Mouse (Mus musculus) heart, adult 2 months (tissue): ENCODE results near the gene Stk4. TPM values are rescaled to one million over a fixed set of nuclear protein-coding genes. Genes with fewer than 3 reads are reported as not detected.

ENCODE experiments used
- DNase-seq, 2 experiments: peaks; one replicate each; pipeline ENCODE4 v3.0.0; 2021
- H3K27ac ChIP-seq: fragments of 200-600 bp; 2 replicates; pipeline ENCODE4 v1.8.1; 2022
- H3K27me3 ChIP-seq: fragments of 200-500 bp; 2 replicates; pipeline ENCODE4 v1.6.1; 2012; ENCODE audit warnings: mild to moderate bottlenecking, low read length, inconsistent platforms, mixed read lengths; ENCODE audit not compliant: control insufficient read depth, insufficient read depth
- H3K36me3 ChIP-seq: fragments of 200-500 bp; 2 replicates; pipeline ENCODE4 v1.6.1; 2012; ENCODE audit warnings: low read length, inconsistent platforms; ENCODE audit not compliant: control insufficient read depth, insufficient read depth
- H3K4me1 ChIP-seq: fragments of 200-500 bp; 2 replicates; pipeline ENCODE4 v1.6.1; 2011; ENCODE audit warnings: low read length; ENCODE audit not compliant: control insufficient read depth, insufficient read depth
- H3K4me3 ChIP-seq: fragments of 200-600 bp; 2 replicates; pipeline ENCODE4 v1.8.1; 2022
- H3K79me2 ChIP-seq: fragments of 200-500 bp; replicated peaks from 2 replicates; pipeline ENCODE4 v1.6.1; 2012; ENCODE audit warnings: mild to moderate bottlenecking, inconsistent platforms, low read length, moderate library complexity, mixed read lengths; ENCODE audit not compliant: control insufficient read depth, insufficient read depth
- H3K9ac ChIP-seq: fragments of 200-500 bp; 2 replicates; pipeline ENCODE4 v1.6.1; 2012; ENCODE audit warnings: low read depth, mild to moderate bottlenecking, control low read depth, inconsistent platforms, low read length, mixed read lengths
- CTCF ChIP-seq: fragments of 200-600 bp; IDR thresholded peaks from 2 replicates; pipeline ENCODE4 v1.8.1; 2022; ENCODE audit warnings: antibody characterized with exemption, mild to moderate bottlenecking, moderate library complexity
- EP300 ChIP-seq: fragments of 200-500 bp; IDR thresholded peaks from 2 replicates; pipeline ENCODE4 v1.6.1; 2011; ENCODE audit warnings: low read depth, low read length, control low read depth; ENCODE audit not compliant: insufficient read depth
- POLR2A ChIP-seq: fragments of 200-500 bp; IDR thresholded peaks from 2 replicates; pipeline ENCODE4 v1.6.1; 2011; ENCODE audit warnings: mild to moderate bottlenecking, low read depth, low read length, control low read depth; ENCODE audit not compliant: insufficient read depth
- WGBS: fragments of 180-500 bp; shearing (Covaris S2); methylation state at CpG from one replicate; pipeline ENCODE4 v1.1.7; 2018; 5-methylcytosine and 5-hydroxymethylcytosine counted together
- intact Hi-C: fragments of 180-260 bp; cut with DNase I; formaldehyde crosslinking; loops from one replicate; pipeline ENCODE4 v1.15.1; 2025
- polyA plus RNA-seq: library from polyadenylated mRNA; depleted of rRNA; stranded (reverse); fragments of >200 nt; gene quantifications from 2 replicates; pipeline ENCODE4 v1.2.3, GENCODE M21; 2012
- total RNA-seq, 2 experiments: library from RNA; stranded (reverse); gene quantifications; 2 replicates each; pipeline ENCODE4 v1.2.3; 2021

The Stk4 gene
- total and polyA plus RNA-seq, 3 experiments, result 6.4 to 14.7 (median 14.3) TPM

- Histone ChIP-seq H3K36me3 (no peaks in the 10 kb centered on the region), H3K27me3 (no peaks in the 10 kb centered on the region), H3K27ac (no peak overlapping the region), H3K9ac (no peak overlapping the region), H3K79me2 (no peaks in the 10 kb centered on the region), H3K4me3 (no peak overlapping the region), H3K4me1 (no peaks in the 10 kb centered on the region)
- WGBS, result 85% methylated on average over 11 of the region's 11 CpGs
- DNase-seq, result no peak
- TF ChIP-seq POLR2A (no peak), CTCF (no peak), EP300 (no peak)
- intact Hi-C loops, result no loop called here
Measured at GRCm38 (mm10) chr2:164161515-164162055, 91.5 kb downstream of the Stk4 start.

GRCm38 (mm10) chr2:164164941-164165340, 94.8 kb downstream of the Stk4 start:
- Histone ChIP-seq H3K27me3 (peaks cover 14% of the 10 kb centered on the region), H3K79me2 (no peaks in the 10 kb centered on the region), H3K4me1 (no peaks in the 10 kb centered on the region), H3K36me3 (no peaks in the 10 kb centered on the region), H3K27ac (no peak overlapping the region), H3K4me3 (no peak overlapping the region), H3K9ac (no peak overlapping the region)
- no peak for DNase-seq
- 86% methylated on average over 5 of the region's 5 CpGs for WGBS
- no peak for TF ChIP-seq CTCF
- TF ChIP-seq POLR2A, result no peak
- no peak for TF ChIP-seq EP300
- intact Hi-C loops, result no loop called here

- 14% methylated on average over 90 of the region's 90 CpGs for WGBS
- Histone ChIP-seq H3K79me2 (no peaks in the 10 kb centered on the region), H3K4me3 (no peak overlapping the region), H3K27me3 (peaks cover 16% of the 10 kb centered on the region), H3K4me1 (no peaks in the 10 kb centered on the region), H3K36me3 (no peaks in the 10 kb centered on the region), H3K27ac (no peak overlapping the region), H3K9ac (no peak overlapping the region)
- intact Hi-C loops, result no loop called here
- no peak for DNase-seq
- TF ChIP-seq CTCF (no peak), POLR2A (no peak), EP300 (no peak)
Measured at GRCm38 (mm10) chr2:164167752-164168570, 97.8 kb downstream of the Stk4 start.

GRCm38 (mm10) chr2:164168571-164168946, 98.4 kb downstream of the Stk4 start:
- Histone ChIP-seq H3K4me3 (no peak overlapping the region), H3K36me3 (no peaks in the 10 kb centered on the region), H3K4me1 (no peaks in the 10 kb centered on the region), H3K27ac (no peak overlapping the region), H3K27me3 (peaks cover 16% of the 10 kb centered on the region), H3K79me2 (no peaks in the 10 kb centered on the region), H3K9ac (no peak overlapping the region)
- DNase-seq, result no peak
- TF ChIP-seq EP300 (no peak), CTCF (no peak), POLR2A (no peak)
- WGBS, result 11% methylated on average over 42 of the region's 42 CpGs
- intact Hi-C loops, result no loop called here

GRCm38 (mm10) chr2:164170326-164170725, 100.2 kb downstream of the Stk4 start:
- no peak for DNase-seq
- WGBS, result 16% methylated on average over 11 of the region's 11 CpGs
- Histone ChIP-seq H3K9ac (no peak overlapping the region), H3K4me1 (no peaks in the 10 kb centered on the region), H3K4me3 (no peak overlapping the region), H3K27ac (no peak overlapping the region), H3K27me3 (peaks cover 16% of the 10 kb centered on the region), H3K36me3 (no peaks in the 10 kb centered on the region), H3K79me2 (no peaks in the 10 kb centered on the region)
- intact Hi-C loops, result loop anchor here (5.0 kb wide), 1 partner anchor 33 kb away; no protein-coding TSS in a partner anchor
- TF ChIP-seq CTCF, result no peak
- TF ChIP-seq EP300, result no peak
- no peak for TF ChIP-seq POLR2A

GRCm38 (mm10) chr2:164170902-164171301, 100.8 kb downstream of the Stk4 start, which contains the start of gene Kcns1:
Gene Kcns1, minus strand, starts transcription at chr2:164171113.
- intact Hi-C loops, result loop anchor here (5.0 kb wide), 1 partner anchor 34 kb away; no protein-coding TSS in a partner anchor
- H3K9ac ChIP-seq, result no peak within 1 kb of the TSS
- no peaks in the 10 kb centered on the region for H3K4me1 ChIP-seq
- no peak within 1 kb of the TSS for H3K4me3 ChIP-seq
- H3K27ac ChIP-seq, result no peak within 1 kb of the TSS
- TF ChIP-seq EP300, result no peak
- no peak for TF ChIP-seq POLR2A
- no peak for TF ChIP-seq CTCF
- no peaks in the 10 kb centered on the region for H3K36me3 ChIP-seq
- WGBS, result 2% methylated on average over 29 of the region's 29 CpGs
- no peak for DNase-seq
- peaks cover 16% of the 10 kb centered on the region for H3K27me3 ChIP-seq
- H3K79me2 ChIP-seq, result no peaks in the 10 kb centered on the region
